Mouse (Mus musculus): Measurements from ENCODE around the gene Rrp1. TPM values are rescaled to one million over a fixed set of nuclear protein-coding genes. Genes with fewer than 3 reads are reported as not detected.

Gene Rrp1
- polyA plus RNA-seq (2012), result 342 and 376 TPM in 2 replicates

DNA sequence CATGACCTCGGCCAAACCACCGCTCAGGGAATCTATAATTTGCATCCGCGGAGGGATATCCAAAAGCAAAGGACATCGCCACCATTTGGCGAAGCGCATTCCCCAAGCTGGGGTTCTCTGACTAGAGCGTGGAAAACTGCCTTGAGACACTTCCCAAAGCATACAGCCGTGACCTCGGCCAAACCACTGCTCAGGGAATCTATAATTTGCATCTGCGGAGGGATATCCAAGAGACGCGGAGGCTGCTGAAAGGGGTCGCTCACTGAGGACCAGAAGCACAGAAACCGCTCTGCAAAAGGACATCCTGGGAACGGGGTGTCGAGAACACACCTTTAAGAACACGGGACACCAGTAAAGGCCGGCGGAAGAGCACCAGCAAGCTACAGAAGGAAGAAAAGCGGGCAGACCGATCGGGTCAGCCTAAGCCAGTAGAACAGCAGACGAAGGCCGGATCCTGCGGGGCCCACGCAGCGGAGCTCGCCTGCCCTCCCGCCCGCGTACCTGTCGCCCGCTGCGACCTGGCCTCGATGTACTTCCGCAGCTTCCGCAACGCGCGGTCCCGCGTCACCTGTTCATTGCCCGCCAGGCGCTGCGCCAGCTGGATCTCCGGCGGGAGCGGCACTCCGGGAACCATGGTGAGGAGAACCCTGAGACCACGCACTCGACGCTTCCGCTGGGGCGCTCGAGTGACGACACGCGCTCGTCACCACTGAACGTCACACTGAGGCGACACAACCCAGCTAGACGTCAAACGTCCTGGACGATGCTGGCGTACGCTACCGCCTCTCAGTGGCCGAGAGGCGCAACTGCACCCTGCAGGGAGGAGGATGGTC, at the start of gene Rrp1:
Gene Rrp1, minus strand, starts transcription at position 725 of the 833 bp plus-strand sequence.
- TF ChIP-seq GATA1 (IDR thresholded peaks at IDR 0.05; ENCODE audit: low read length), result no peak

DNA sequence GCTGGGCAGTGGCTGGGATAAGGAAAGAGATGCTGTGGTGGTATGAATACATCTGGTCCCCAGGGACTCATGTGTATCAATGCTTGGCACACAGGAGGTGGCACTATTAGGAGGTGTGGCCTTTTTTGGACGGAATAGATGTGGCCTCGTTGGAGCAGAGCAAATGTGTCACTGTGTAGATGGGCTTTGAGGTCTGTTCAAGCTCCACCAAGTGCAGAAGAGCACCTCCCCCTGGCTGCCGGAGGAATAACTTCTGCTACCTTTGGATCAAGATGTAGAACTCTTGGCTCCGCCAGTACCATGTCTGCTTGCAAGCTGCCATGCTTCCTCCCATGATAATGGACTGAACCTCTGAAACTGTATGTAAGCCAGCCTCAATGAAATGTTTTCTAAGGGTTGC, 48.9 kb upstream of the Rrp1 start:
- no peak for TF ChIP-seq GATA1 (IDR thresholded peaks at IDR 0.05; ENCODE audit: low read length)

DNA sequence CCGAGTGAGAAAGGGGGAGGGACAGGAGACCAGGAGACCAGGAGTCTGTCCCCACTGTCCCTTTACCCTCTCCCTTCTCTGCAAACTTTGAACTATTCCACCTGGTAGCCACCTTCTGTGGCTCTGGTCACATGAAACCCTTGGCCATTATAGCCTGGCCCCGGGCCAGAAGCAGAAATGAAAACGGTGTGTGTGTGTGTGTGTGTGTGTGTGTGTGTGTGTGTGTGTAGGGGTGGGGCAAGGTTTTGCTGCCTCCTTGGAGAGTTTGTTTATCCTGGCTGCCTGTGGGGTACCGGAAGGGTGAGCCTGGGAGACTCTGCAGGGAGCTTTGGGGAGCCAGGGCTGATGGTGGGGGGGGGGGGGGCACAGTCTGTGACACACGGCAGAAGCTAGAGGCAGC, 47.6 kb upstream of the Rrp1 start:
- TF ChIP-seq GATA1 (IDR thresholded peaks at IDR 0.05; ENCODE audit: low read length), result no peak

DNA sequence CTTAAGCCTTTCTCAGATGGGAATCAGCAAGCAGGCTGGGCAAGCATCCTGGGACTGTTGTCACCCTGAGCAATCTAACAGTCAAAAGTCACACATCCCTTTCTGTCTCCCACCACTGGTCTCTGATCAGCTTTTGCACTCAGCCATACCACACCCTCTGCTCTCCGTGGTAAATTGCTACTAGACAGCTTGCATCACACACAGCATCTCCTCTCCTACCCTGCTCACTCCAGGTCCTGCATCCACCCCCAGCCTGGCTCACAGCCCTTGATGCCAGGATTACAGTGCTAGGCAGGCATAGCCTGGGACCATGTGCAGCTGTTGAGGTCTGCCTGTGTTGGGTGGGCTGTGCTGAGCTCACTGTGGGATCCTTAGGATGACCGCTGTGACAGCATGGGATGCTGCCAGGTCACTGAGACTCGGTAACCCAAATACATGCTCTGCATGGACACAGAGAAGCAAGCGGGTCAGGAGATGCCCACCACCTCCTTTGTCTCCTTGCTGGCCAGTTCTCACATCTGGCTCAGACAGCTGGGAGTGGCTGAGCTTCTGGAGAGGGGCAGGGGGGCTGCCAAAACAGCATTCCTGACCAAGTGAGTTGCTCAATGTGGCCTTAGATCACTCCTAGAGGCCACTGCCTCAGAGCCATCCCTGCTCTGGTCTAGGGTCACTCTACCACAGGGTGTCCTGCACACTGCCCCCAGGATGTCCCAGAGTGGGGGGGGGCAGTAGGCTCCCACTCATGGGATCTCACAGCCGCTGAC, 45.7 kb upstream of the Rrp1 start:
- TF ChIP-seq GATA1 (IDR thresholded peaks at IDR 0.05; ENCODE audit: low read length), result no peak

DNA sequence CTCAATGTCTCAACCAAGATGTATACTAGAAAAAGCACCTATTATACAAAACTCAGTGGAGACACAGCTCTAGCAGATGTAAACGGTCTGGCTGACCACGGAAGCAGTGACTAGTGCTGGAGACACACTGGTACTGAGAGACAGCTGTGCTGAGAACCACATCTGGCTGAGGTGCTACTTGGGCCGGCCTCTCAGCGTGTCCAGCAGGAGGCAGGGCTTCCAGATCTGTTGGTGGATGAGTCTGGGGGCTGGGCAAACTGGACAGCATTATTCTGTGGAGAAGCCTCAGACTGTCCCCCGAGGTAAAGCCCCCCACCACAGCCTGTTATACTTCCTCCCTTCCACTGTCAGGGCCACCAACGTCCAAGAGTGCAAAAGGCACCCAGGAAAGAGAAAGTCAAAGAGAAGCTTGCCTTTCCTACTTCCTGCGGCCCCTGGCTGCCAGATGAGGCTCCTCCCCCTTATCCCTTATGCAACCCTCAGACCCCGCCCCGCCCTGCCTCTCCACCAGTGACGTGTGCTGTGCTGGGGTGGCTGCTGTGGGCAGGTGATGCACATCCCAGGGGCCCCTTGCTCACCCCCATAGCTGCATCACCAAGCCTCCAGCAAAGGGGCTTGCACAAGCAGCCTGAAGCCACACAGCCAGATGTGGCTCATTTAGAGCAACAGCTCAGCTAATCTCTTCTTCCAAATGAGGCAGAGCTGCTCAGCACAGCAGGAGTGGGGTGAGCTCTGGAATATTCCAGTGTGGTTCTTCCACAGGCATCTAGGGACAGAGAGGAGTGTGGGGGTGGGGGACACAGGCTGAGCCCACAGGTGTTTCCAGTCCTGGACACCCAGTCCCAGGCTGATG, 44.9 kb upstream of the Rrp1 start:
- TF ChIP-seq GATA1 (IDR thresholded peaks at IDR 0.05; ENCODE audit: low read length), result no peak

DNA sequence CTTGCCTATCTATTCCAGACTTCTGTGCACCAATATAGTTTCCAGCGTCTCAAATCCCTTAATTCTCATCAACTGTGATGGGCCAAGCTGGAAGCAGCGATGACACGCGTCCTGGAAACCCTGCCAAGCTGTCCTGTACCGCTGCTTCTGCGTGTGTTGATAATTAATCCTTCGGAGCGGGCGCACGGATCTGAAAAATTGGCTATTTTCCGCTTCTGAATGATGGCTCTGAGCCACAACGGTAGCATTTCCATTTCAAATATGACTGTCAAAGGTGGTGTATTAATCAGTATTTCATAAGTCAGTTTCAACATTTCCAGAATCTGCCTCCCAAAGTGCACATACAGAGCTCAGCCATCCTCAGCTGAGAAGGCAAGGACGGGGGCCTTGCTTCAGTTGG, 43.9 kb upstream of the Rrp1 start:
- no peak for TF ChIP-seq GATA1 (IDR thresholded peaks at IDR 0.05; ENCODE audit: low read length)

DNA sequence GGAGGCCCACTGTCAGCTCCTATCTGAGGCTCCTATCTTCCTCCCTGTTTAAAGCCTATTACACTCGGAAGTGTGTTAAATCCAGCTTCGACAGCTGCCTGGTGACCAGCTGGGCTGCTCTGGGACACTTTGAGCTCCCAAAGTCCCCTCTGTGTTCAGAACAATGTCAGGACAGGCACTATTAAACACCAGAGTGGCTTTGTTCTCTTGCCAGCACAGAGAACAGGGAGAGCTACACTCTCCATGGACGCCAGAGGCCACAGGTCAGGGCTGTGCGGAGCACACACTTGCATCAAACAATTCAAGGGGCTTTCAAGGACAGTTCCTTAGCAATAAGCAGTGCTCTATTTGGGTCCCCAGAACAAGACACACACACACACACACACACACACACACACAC, 39.8 kb upstream of the Rrp1 start:
- TF ChIP-seq GATA1 (IDR thresholded peaks at IDR 0.05; ENCODE audit: low read length), result no peak

DNA sequence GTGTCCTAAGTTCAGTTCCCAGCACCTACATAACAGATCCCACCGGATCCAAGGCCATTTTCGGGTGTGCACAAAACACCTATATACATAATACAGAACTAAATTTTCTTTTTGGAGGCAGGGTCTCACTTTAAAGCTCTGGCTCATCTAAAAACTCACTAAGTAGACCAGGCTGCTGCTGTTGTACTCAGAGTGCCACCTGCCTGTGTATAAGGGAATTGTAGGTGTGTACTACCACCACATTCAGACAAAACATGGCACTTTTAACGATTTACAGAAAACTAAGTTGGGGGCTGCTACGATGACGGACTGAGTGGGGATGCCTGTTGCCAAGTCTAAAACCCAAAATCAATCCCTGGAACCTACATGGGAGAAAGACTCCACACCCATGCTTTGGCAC, 37.9 kb upstream of the Rrp1 start:
- TF ChIP-seq GATA1 (IDR thresholded peaks at IDR 0.05; ENCODE audit: low read length), result no peak

DNA sequence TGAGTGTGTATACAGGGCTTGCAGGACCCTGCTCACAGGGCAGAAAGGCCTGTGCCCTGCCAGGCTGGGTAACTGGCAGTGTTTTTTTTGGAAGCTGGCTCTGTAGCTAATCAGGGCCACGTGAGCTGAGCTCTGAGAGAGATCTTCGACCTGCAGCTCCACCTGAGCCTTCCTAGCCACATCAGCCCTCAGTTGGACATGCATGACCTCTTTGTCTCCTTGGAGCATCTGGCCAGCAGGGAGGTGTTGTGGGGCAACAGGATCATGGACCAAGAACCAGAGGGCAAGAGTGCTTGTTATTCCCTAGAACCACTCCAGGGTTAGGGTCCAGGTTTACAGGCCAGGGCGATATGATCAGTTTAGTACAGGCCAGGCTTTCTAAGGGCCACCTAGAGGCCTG, 34.6 kb upstream of the Rrp1 start:
- no peak for TF ChIP-seq GATA1 (IDR thresholded peaks at IDR 0.05; ENCODE audit: low read length)

DNA sequence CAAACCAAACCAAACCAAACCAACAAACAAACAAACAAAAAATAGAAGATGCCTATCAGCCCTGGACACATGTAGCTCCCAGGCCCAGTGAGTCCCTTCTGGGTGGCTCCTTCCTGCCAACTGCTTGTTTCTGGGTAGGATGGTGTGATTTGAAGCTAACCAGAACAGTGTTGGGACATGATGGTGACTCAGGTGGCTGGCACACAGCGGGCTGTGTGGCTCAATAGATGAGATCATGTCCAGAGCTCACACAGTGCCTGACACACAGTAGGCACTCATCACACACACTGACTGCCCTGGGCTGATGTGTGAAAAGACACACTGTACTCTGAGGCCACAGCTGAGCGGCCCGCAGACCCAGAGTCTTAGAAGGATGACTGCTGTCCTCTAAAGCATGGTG, 33.4 kb upstream of the Rrp1 start:
- TF ChIP-seq GATA1 (IDR thresholded peaks at IDR 0.05; ENCODE audit: low read length), result no peak

DNA sequence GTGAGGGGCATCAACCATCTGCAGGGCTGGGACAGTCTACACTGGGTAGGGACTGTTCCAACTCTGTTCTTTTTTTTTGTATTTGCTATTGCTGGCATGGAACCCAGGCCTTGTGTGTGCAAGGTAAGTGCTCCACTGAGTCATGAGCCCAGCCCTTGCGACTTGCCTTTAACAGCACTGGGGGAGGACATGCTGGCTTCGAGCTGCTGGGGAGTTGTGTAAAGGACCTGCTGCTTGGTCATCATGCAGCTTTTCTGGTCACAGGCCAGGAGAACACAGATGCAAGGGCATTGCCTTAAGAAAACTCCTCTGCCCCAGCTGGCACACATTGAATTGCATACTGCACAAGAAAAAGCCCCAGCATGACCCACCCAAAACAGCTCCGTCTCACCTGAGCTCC, 29.4 kb upstream of the Rrp1 start:
- no peak for TF ChIP-seq GATA1 (IDR thresholded peaks at IDR 0.05; ENCODE audit: low read length)

DNA sequence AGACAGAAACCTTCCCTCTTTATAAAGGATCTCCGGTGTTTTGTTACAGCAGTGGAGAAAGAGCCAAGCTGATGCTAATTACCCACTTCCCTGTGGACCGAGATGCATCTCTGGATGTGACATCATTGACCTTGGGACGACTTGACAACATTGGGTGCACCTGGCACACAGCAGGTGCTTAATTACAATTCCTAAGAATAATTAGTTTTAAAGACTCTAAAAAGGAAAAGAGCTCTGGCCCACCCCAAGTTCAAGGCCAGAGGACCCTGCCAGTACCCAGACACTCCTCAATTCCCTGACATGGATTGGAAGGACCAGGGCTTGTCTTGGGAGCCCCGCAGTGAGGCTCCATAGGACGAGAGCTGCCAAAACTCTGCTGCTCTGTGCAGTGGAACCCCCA, 28.8 kb upstream of the Rrp1 start:
- no peak for TF ChIP-seq GATA1 (IDR thresholded peaks at IDR 0.05; ENCODE audit: low read length)

DNA sequence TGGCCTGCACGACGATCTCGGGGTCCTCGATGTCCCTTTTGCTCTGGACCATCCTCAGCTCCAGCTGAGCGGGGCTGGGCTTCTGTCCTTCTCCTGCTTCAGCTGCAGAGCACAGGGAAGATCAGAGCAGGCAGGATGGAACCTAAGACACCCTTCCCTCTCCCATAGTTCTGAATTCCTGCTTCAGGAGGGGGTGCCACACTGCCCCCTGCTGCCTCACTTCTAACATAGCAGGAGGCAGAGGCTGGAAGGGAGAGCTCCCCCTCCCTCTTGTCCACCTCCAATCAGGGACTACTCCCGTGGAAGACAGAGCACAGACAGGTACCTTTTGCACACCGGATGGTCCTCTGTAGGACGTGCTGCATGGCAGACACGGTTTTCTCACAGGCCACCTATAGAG, 28.0 kb upstream of the Rrp1 start:
- TF ChIP-seq GATA1 (IDR thresholded peaks at IDR 0.05; ENCODE audit: low read length), result no peak

DNA sequence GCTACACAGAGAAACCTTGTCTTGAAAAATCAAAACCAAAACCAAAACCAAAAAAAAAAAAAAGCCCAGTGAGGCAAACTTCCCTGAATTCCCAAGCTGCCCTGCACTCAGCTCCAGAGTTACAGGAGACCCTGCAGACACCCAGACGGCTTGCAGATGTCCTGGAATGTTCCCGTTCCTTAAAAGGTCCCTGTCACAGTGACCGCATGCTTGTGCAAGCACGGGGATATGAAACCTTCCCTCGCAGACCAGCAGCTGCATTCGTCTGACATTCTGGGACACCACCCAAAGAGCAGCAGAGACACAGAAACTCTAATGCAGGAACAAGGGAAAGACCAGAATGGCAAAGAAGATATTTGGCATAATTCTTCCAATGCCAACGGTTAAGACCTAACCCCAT, 27.1 kb upstream of the Rrp1 start:
- TF ChIP-seq GATA1 (IDR thresholded peaks at IDR 0.05; ENCODE audit: low read length), result no peak

DNA sequence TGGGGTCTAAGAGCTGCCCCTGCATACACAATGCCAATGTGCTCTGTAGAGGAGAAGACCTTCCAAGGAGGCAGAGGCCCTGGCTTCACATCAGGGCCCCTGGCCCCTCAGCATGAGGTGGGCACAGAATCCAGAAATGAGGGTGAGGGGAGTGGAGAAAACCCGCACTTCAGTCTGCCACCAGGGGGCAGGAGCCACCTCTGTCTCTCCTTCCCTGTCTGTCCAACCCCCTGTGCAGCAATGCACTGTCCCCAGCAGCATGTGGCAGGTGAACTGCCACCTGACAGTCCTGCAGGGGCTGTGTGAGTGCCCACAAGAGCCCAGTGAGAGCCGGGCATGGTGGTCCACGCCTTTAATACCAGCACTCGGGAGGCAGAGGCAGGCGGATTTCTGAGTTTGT, 26.7 kb upstream of the Rrp1 start:
- no peak for TF ChIP-seq GATA1 (IDR thresholded peaks at IDR 0.05; ENCODE audit: low read length)

DNA sequence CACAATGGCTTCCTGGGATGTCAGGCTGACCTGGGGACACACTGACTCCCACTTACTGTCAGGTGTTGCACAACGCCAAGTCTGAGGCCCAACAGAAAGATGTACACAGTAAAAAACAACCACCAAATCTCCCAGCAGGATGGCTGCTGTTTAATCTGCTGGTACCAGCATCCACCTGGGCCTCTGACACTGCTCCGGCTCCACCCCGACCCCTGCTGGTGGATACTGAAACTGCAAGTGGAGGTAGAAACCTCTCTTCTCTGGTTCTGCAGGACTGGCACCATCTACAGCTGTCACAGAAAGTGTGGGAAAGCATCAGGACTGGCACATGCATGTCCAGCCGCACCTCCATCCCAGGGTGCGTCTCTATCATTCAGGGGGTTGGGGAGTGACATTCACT, 25.3 kb upstream of the Rrp1 start:
- TF ChIP-seq GATA1 (IDR thresholded peaks at IDR 0.05; ENCODE audit: low read length), result no peak
